Comparison of ENCODE assay signal across 1 mouse cellular context in the genomic region with DNA sequence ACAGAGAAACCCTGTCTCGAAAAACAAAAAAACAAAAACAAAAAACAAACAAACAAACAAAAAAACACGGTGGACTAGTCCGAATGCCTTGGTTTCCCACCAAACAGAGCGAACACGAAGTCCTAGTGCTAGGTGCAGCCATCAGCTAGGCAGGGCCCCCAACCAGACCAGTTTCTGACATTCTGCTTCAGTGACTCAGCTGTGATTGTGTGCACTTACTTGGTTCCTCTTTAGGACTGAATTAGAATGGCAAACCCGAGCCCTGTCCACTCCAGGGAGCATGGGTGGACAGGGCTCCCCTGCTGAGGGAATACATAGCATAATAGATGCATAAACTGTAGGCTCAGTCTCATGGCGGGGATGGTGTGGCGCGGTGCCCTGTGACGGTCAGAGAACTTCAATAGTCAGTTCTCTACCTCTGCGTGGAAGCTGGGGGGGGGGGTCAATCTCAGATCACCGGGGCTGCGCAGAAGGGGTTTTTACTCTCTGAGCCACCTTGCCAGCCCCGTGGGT.
TF ChIP-seq lines count a peak whose summit lies in the region.

No protein-coding gene starts in this region.

TF ChIP-seq in CH12.LX, 34 proteins besides CTCF, POLR2A, EP300 and RAD21:
- TF ChIP-seq ETS1 (conservative IDR thresholded peaks at IDR 0.05; ENCODE audit: low read depth, low read length) (peak; percentile 50; the same call in 1 of the 2 replicates), MEF2A (IDR thresholded peaks at IDR 0.05; ENCODE audit: borderline replicate concordance, low read depth, low read length) (peak; percentile 49; the same call in 1 of the 2 replicates), MAX (IDR thresholded peaks at IDR 0.05; ENCODE audit: low read length) (peak; percentile 40; the same call in 1 of the 2 replicates), POLR2AphosphoS2 (IDR thresholded peaks at IDR 0.05; ENCODE audit: low read depth, low read length) (no peak), GABPA (IDR thresholded peaks at IDR 0.05; ENCODE audit: insufficient replicate concordance, low read depth, low read length) (no peak), IRF4 (IDR thresholded peaks at IDR 0.05; ENCODE audit: low read depth, low read length) (peak; percentile 58), ELF1 (IDR thresholded peaks at IDR 0.05; ENCODE audit: low read depth, low read length) (no peak)
